Mouse (Mus musculus): Measurements from ENCODE around the gene Stam2. TPM values are rescaled to one million over a fixed set of nuclear protein-coding genes. Genes with fewer than 3 reads are reported as not detected.

Stam2 gene
- total RNA-seq (2014; rRNA removed): 27.5 and 38.1 TPM in 2 replicates
- 26.1 and 27.3 TPM in 2 replicates for polyA plus RNA-seq (2015; fragmentation: Nextera tagmentation; extraction: Ambion mirVana)

DNA sequence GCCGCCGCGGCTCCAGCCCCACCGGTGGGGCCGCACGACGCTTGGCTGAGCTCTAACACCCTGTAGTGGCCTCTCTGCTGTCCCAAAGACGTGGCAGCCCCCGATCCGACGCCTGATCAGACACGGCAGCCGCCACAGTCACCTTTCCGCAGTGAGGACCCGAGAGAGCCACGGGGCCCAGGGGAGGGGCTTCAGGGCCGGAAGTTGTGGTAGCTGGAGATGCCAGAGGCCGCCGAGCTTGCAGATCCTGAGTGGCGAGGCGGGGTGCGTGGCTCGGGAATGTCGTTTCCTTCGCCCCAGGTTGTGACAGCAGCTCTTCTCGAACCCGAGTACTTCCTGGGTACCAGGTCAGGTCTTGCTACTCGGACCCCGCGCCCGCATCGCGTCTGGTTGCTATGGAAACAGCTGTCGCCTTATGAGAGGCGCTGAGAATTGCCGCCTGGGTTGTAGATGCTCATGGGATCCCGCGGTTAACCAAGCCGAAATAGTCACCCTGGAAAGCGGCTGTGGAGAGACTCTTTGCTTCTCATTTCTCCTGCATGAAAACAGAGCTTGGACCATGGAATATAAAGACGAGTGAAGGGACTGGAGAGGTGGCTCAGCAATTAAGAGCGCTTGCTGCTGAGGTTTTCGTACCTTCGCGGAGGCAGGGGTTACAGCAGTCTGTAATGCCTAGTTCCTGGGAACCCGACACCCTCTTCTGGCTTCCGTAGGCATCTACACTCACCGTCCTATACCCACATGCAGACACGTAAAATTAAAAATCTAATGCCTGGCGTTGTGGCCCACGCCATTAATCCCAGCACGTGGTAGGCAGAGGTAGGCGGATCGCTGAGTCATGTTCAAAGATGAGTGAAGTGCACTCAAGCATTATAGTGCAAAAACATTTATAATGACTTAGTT is at the start of gene Stam2:
Gene Stam2, minus strand, starts transcription at position 26 of the 903 bp plus-strand sequence.
- H3K9ac ChIP-seq (replicated peaks; ENCODE audit: low read length, poor library complexity, severe bottlenecking): peak within 1 kb of the TSS; percentile 90
- H3K27ac ChIP-seq (ENCODE audit: low read depth, low read length): peak within 1 kb of the TSS; percentile 97
- H3K36me3 ChIP-seq (ENCODE audit: insufficient read depth, low read length): no peaks in the 10 kb centered on the region; the same call in 1 of the 2 replicates
- no peaks in the 10 kb centered on the region for H3K27me3 ChIP-seq (ENCODE audit: insufficient read depth, low read length)
- 8% methylated on average over 53 of the region's 54 CpGs for WGBS
- peak within 1 kb of the TSS; percentile 77 for H3K4me3 ChIP-seq (ENCODE audit: low read depth, low read length)
- no peaks in the 10 kb centered on the region for H3K9me3 ChIP-seq (ENCODE audit: low read length)
- peak within 1 kb of the TSS; percentile 57 for H3K4me2 ChIP-seq (ENCODE audit: low read depth, low read length, poor library complexity, severe bottlenecking)
- ATAC-seq (ENCODE audit: low FRiP score): peak; percentile 93
- DNase-seq (ENCODE audit: low spot score): peak; percentile 90
- peak; percentile 60 for TF ChIP-seq CTCF (IDR thresholded peaks at IDR 0.05)
- no peaks in the 10 kb centered on the region for H3K4me1 ChIP-seq (ENCODE audit: insufficient read depth, low read length)

DNA sequence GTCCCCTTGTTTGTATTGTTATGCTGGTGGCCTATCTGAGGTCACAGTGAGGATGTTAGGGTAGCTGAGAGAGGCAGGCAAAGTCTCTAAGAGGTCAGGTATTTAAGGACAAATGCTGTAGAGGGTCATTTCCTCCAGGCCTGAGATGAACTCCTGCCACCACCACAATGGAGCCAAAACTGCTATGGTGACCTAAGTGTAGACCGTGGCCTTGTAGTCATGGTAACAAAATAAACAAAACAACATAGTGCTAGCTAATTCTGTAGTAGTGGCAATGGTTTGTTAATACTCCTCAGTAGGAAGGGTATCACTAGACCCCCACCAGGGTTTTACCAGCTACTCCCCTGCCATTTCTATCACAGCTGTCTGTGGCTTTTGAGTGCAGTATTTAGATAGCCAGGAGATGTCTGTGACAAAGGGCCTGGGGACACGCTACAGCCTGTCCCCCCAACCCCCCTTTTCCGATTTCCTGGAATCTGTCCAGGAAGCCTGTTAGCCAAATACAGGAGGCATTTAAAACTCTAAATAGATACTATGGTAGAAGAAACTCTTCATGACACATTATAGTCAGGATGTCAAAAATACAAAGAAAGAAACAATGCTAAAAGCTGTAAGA is 43.1 kb upstream of the Stam2 start:
- TF ChIP-seq CTCF (IDR thresholded peaks at IDR 0.05): no peak
- no peak overlapping the region for H3K4me2 ChIP-seq (ENCODE audit: low read depth, low read length, poor library complexity, severe bottlenecking)
- no peaks in the 10 kb centered on the region for H3K4me1 ChIP-seq (ENCODE audit: insufficient read depth, low read length)
- H3K4me3 ChIP-seq (ENCODE audit: low read depth, low read length): no peak overlapping the region
- no peak overlapping the region for H3K27ac ChIP-seq (ENCODE audit: low read depth, low read length)
- no peak for ATAC-seq (ENCODE audit: low FRiP score)
- no peak overlapping the region for H3K9ac ChIP-seq (replicated peaks; ENCODE audit: low read length, poor library complexity, severe bottlenecking)
- H3K9me3 ChIP-seq (ENCODE audit: low read length): no peaks in the 10 kb centered on the region
- no peaks in the 10 kb centered on the region for H3K27me3 ChIP-seq (ENCODE audit: insufficient read depth, low read length)
- H3K36me3 ChIP-seq (ENCODE audit: insufficient read depth, low read length): no peaks in the 10 kb centered on the region
- WGBS: 40% methylated on average over 3 of the region's 3 CpGs
- no peak for DNase-seq (ENCODE audit: low spot score)

DNA sequence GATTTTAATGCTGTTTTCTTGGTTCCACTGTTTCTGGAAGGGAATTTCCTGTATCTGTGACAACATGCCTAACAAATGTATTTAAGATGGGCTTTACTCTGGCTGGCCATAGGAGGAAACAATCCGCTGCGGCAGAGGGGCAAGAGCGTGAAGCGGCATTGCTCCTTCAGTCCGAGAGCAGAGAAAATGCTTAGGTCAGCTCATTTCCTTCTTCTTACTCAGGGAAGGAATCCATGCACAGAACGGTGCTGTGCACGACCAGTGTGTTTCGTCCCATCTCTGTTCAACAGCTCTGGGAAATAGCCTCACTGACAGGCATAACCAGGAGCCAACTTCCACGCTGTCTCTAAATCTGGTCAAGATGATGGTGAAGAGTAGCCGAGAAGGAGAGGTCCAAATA is 37.9 kb upstream of the Stam2 start:
- H3K36me3 ChIP-seq (ENCODE audit: insufficient read depth, low read length): no peaks in the 10 kb centered on the region
- no peak overlapping the region for H3K4me2 ChIP-seq (ENCODE audit: low read depth, low read length, poor library complexity, severe bottlenecking)
- DNase-seq (ENCODE audit: low spot score) (no peak), ATAC-seq (ENCODE audit: low FRiP score) (no peak)
- WGBS: 85% methylated on average over 10 of the region's 10 CpGs
- H3K4me3 ChIP-seq (ENCODE audit: low read depth, low read length): no peak overlapping the region
- peaks cover 2% of the 10 kb centered on the region; the same call in 1 of the 2 replicates for H3K4me1 ChIP-seq (ENCODE audit: insufficient read depth, low read length)
- H3K9me3 ChIP-seq (ENCODE audit: low read length): no peaks in the 10 kb centered on the region
- no peak overlapping the region for H3K27ac ChIP-seq (ENCODE audit: low read depth, low read length)
- no peak overlapping the region for H3K9ac ChIP-seq (replicated peaks; ENCODE audit: low read length, poor library complexity, severe bottlenecking)
- no peak for TF ChIP-seq CTCF (IDR thresholded peaks at IDR 0.05)
- H3K27me3 ChIP-seq (ENCODE audit: insufficient read depth, low read length): no peaks in the 10 kb centered on the region

DNA sequence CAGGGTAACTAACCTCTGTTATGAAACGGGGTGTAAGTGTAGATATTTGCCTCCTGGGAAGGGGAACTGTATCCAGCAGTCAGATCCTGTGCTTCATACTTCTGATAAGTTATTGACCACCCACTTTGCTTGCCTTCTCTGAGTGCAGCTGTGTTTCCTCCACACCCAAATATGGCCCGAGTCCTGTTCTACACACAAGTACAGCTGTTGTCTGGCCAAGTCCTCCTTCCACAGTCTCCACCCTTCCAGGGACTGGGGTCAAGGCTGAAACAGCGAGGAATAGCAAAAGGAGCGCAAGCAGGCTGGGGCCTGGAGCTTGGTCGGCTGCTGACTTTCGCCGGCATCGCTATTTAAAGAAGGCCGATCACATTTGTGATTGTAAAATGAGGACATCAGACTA is 37.3 kb upstream of the Stam2 start:
- Histone ChIP-seq H3K9ac (replicated peaks; ENCODE audit: low read length, poor library complexity, severe bottlenecking) (no peak overlapping the region), H3K27ac (ENCODE audit: low read depth, low read length) (no peak overlapping the region), H3K4me1 (ENCODE audit: insufficient read depth, low read length) (peaks cover 2% of the 10 kb centered on the region; the same call in 1 of the 2 replicates), H3K4me3 (ENCODE audit: low read depth, low read length) (no peak overlapping the region), H3K27me3 (ENCODE audit: insufficient read depth, low read length) (no peaks in the 10 kb centered on the region), H3K4me2 (ENCODE audit: low read depth, low read length, poor library complexity, severe bottlenecking) (no peak overlapping the region), H3K36me3 (ENCODE audit: insufficient read depth, low read length) (no peaks in the 10 kb centered on the region), H3K9me3 (ENCODE audit: low read length) (no peaks in the 10 kb centered on the region)
- no peak for TF ChIP-seq CTCF (IDR thresholded peaks at IDR 0.05)
- ATAC-seq (ENCODE audit: low FRiP score) (no peak), DNase-seq (ENCODE audit: low spot score) (no peak)
- WGBS: 85% methylated on average over 9 of the region's 9 CpGs

DNA sequence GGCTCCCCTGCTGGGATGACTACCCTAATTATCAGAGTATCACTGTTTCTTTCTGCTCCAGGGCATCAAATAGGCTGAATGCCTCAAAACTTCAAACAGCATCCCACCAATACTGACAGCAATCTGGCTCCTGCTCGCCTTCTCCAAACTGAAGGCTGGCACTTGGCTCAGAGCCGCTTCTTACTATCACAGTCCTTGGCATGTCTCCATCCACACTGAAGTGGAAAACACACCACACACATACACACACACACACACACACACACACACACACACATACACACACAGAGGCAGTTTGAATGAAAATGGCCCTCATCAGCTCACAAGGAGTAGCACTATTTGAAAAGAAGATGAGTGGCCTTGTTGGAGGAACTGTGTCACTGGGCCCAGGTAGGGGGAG is 35.8 kb upstream of the Stam2 start:
- no peak overlapping the region for H3K4me2 ChIP-seq (ENCODE audit: low read depth, low read length, poor library complexity, severe bottlenecking)
- 48% methylated on average over 2 of the region's 2 CpGs for WGBS
- no peaks in the 10 kb centered on the region for H3K27me3 ChIP-seq (ENCODE audit: insufficient read depth, low read length)
- no peak overlapping the region for H3K4me3 ChIP-seq (ENCODE audit: low read depth, low read length)
- H3K27ac ChIP-seq (ENCODE audit: low read depth, low read length): no peak overlapping the region
- ATAC-seq (ENCODE audit: low FRiP score) (peak; percentile 65), DNase-seq (ENCODE audit: low spot score) (peak; percentile 78)
- no peak overlapping the region for H3K9ac ChIP-seq (replicated peaks; ENCODE audit: low read length, poor library complexity, severe bottlenecking)
- H3K4me1 ChIP-seq (ENCODE audit: insufficient read depth, low read length): peaks cover 2% of the 10 kb centered on the region; the same call in 1 of the 2 replicates
- no peak for TF ChIP-seq CTCF (IDR thresholded peaks at IDR 0.05)
- H3K9me3 ChIP-seq (ENCODE audit: low read length): no peaks in the 10 kb centered on the region
- no peaks in the 10 kb centered on the region for H3K36me3 ChIP-seq (ENCODE audit: insufficient read depth, low read length)

DNA sequence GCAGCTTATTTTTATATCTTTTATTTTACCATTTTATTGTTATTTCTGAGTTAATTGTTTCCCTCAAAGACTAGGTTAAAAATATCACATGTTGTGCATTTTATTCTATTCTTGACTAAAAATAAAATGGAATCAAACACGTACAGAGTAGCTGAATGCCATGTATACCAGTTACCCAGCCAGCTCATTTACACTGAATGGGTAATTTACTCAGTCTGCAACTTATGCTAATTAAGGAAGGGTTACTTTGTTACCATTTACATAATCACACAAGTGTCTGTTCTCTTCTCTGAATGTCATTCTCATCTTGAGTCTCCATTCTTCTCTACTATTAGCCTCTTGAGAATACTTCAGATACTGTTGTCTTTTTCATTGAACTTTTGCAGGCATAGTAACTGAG is 32.3 kb upstream of the Stam2 start:
- DNase-seq (ENCODE audit: low spot score) (no peak), ATAC-seq (ENCODE audit: low FRiP score) (no peak)
- no peak overlapping the region for H3K4me3 ChIP-seq (ENCODE audit: low read depth, low read length)
- H3K27ac ChIP-seq (ENCODE audit: low read depth, low read length): no peak overlapping the region
- H3K9me3 ChIP-seq (ENCODE audit: low read length): no peaks in the 10 kb centered on the region
- WGBS: 42% methylated on average over 1 of the region's 1 CpGs
- peaks cover 2% of the 10 kb centered on the region; the same call in 1 of the 2 replicates for H3K4me1 ChIP-seq (ENCODE audit: insufficient read depth, low read length)
- no peaks in the 10 kb centered on the region for H3K27me3 ChIP-seq (ENCODE audit: insufficient read depth, low read length)
- TF ChIP-seq CTCF (IDR thresholded peaks at IDR 0.05): no peak
- no peak overlapping the region for H3K4me2 ChIP-seq (ENCODE audit: low read depth, low read length, poor library complexity, severe bottlenecking)
- no peaks in the 10 kb centered on the region for H3K36me3 ChIP-seq (ENCODE audit: insufficient read depth, low read length)
- H3K9ac ChIP-seq (replicated peaks; ENCODE audit: low read length, poor library complexity, severe bottlenecking): no peak overlapping the region
